Mouse (Mus musculus) heart, postnatal 0 days (tissue): ENCODE data around the gene 9530003J23Rik.

Source experiments
- CTCF ChIP-seq: IDR thresholded peaks from 2 replicates; pipeline ENCODE4 v1.5.1; 2016; ENCODE audit warnings: antibody characterized with exemption, control low read depth, low read depth
- EP300 ChIP-seq: IDR thresholded peaks from 2 replicates; pipeline ENCODE4 v1.6.1; 2016; ENCODE audit warnings: antibody characterized with exemption, low read depth

DNA sequence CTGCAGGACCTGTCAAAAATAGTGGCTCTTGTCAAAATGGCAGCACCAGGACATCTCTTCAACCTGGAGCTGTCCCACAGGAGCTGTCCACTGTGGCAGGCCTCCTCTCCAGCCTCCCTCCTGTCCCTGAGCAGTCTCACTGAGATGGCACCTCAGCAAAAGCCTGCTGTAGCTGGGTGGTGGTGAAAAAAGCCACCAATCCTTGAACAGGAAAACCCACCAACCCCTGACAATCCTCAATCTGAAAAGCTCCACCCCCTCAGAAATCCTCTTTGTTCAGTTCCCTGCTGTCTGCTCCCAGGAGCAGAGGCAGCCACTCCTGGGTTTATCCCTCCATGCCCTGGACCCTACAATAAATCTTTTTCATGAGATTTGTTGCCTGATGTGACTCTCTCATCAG lies 21.4 kb upstream of the 9530003J23Rik start:
- TF ChIP-seq CTCF (no peak), EP300 (no peak)
